Mouse (Mus musculus): ENCODE data around the gene Mettl27. TPM values are rescaled to one million over a fixed set of nuclear protein-coding genes. Genes with fewer than 3 reads are reported as not detected.

The Mettl27 gene
- polyA plus RNA-seq, 1 experiment from 2014 or later = 8.6 TPM

- H3K4me2 ChIP-seq (replicated peaks; ENCODE audit: low read depth, low read length) = no peak overlapping the region
- no peaks in the 10 kb centered on the region for H3K9me3 ChIP-seq (ENCODE audit: control insufficient read depth, low read length)
- no peak overlapping the region for H3K27ac ChIP-seq (ENCODE audit: low read depth, low read length)
- H3K9ac ChIP-seq (ENCODE audit: low read depth, low read length) = no peak overlapping the region
- ATAC-seq (ENCODE audit: low FRiP score) (no peak), DNase-seq (ENCODE audit: low spot score) (no peak)
- WGBS = 69% methylated on average over 10 of the region's 10 CpGs
- peaks cover 1% of the 10 kb centered on the region; the same call in 1 of the 2 replicates for H3K4me1 ChIP-seq (replicated peaks; ENCODE audit: control insufficient read depth, insufficient read depth, low read length)
- H3K36me3 ChIP-seq (ENCODE audit: control insufficient read depth, insufficient read depth, low read length) = no peaks in the 10 kb centered on the region
- no peak overlapping the region for H3K4me3 ChIP-seq (ENCODE audit: low read depth, low read length)
- H3K27me3 ChIP-seq (ENCODE audit: control insufficient read depth, insufficient read depth, low read length) = peaks cover 18% of the 10 kb centered on the region
Measured at GRCm38 (mm10) chr5:134981149-134981548, 49.0 kb downstream of the Mettl27 start.

GRCm38 (mm10) chr5:134983111-134983510, 50.9 kb downstream of the Mettl27 start:
- Histone ChIP-seq H3K27me3 (ENCODE audit: control insufficient read depth, insufficient read depth, low read length) (peaks cover 37% of the 10 kb centered on the region), H3K9ac (ENCODE audit: low read depth, low read length) (no peak overlapping the region), H3K4me3 (ENCODE audit: low read depth, low read length) (no peak overlapping the region), H3K36me3 (ENCODE audit: control insufficient read depth, insufficient read depth, low read length) (no peaks in the 10 kb centered on the region), H3K4me2 (replicated peaks; ENCODE audit: low read depth, low read length) (no peak overlapping the region), H3K9me3 (ENCODE audit: control insufficient read depth, low read length) (no peaks in the 10 kb centered on the region), H3K27ac (ENCODE audit: low read depth, low read length) (no peak overlapping the region), H3K4me1 (replicated peaks; ENCODE audit: control insufficient read depth, insufficient read depth, low read length) (peaks cover 5% of the 10 kb centered on the region; the same call in 1 of the 2 replicates)
- DNase-seq (ENCODE audit: low spot score) = no peak
- 92% methylated on average over 1 of the region's 1 CpGs for WGBS
- no peak for ATAC-seq (ENCODE audit: low FRiP score)

GRCm38 (mm10) chr5:134983771-134984170, 51.6 kb downstream of the Mettl27 start:
- Histone ChIP-seq H3K9me3 (ENCODE audit: control insufficient read depth, low read length) (no peaks in the 10 kb centered on the region), H3K4me1 (replicated peaks; ENCODE audit: control insufficient read depth, insufficient read depth, low read length) (peaks cover 5% of the 10 kb centered on the region; the same call in 1 of the 2 replicates), H3K9ac (ENCODE audit: low read depth, low read length) (no peak overlapping the region), H3K27me3 (ENCODE audit: control insufficient read depth, insufficient read depth, low read length) (peaks cover 39% of the 10 kb centered on the region), H3K4me3 (ENCODE audit: low read depth, low read length) (no peak overlapping the region), H3K36me3 (ENCODE audit: control insufficient read depth, insufficient read depth, low read length) (no peaks in the 10 kb centered on the region), H3K27ac (ENCODE audit: low read depth, low read length) (no peak overlapping the region), H3K4me2 (replicated peaks; ENCODE audit: low read depth, low read length) (no peak overlapping the region)
- DNase-seq (ENCODE audit: low spot score) (peak; percentile 45), ATAC-seq (ENCODE audit: low FRiP score) (no peak)
- 13% methylated on average over 3 of the region's 3 CpGs for WGBS

- ATAC-seq (ENCODE audit: low FRiP score) = peak; percentile 63
- H3K4me2 ChIP-seq (replicated peaks; ENCODE audit: low read depth, low read length) = peak within 1 kb of the TSS; percentile 25
Measured at GRCm38 (mm10) chr5:134985633-134986297, 53.6 kb downstream of the Mettl27 start, which contains the start of gene Cldn3. TSS of gene Cldn3 (plus strand) at chr5:134986214.

GRCm38 (mm10) chr5:134986298-134987268, 54.4 kb downstream of the Mettl27 start:
- Histone ChIP-seq H3K4me1 (replicated peaks; ENCODE audit: control insufficient read depth, insufficient read depth, low read length) (peaks cover 5% of the 10 kb centered on the region; the same call in 1 of the 2 replicates), H3K9me3 (ENCODE audit: control insufficient read depth, low read length) (no peaks in the 10 kb centered on the region), H3K4me2 (replicated peaks; ENCODE audit: low read depth, low read length) (peak overlapping the region; percentile 25), H3K27me3 (ENCODE audit: control insufficient read depth, insufficient read depth, low read length) (peaks cover 43% of the 10 kb centered on the region), H3K4me3 (ENCODE audit: low read depth, low read length) (peak overlapping the region; percentile 20), H3K27ac (ENCODE audit: low read depth, low read length) (no peak overlapping the region), H3K36me3 (ENCODE audit: control insufficient read depth, insufficient read depth, low read length) (no peaks in the 10 kb centered on the region), H3K9ac (ENCODE audit: low read depth, low read length) (peak overlapping the region; percentile 15; the same call in 1 of the 2 replicates)
- DNase-seq (ENCODE audit: low spot score) (peak; percentile 56), ATAC-seq (ENCODE audit: low FRiP score) (no peak)
- 5% methylated on average over 79 of the region's 79 CpGs for WGBS

More at GRCm38 (mm10) chr5:134985633-134986297, 53.6 kb downstream of the Mettl27 start, which contains the start of gene Cldn3:
- peaks cover 5% of the 10 kb centered on the region; the same call in 1 of the 2 replicates for H3K4me1 ChIP-seq (replicated peaks; ENCODE audit: control insufficient read depth, insufficient read depth, low read length)
- H3K4me3 ChIP-seq (ENCODE audit: low read depth, low read length) = peak within 1 kb of the TSS; percentile 20
- peak within 1 kb of the TSS; percentile 15; the same call in 1 of the 2 replicates for H3K9ac ChIP-seq (ENCODE audit: low read depth, low read length)
- no peak within 1 kb of the TSS for H3K27ac ChIP-seq (ENCODE audit: low read depth, low read length)
- under 1% methylated on average over 25 of the region's 25 CpGs for WGBS
- H3K36me3 ChIP-seq (ENCODE audit: control insufficient read depth, insufficient read depth, low read length) = no peaks in the 10 kb centered on the region
- no peaks in the 10 kb centered on the region for H3K9me3 ChIP-seq (ENCODE audit: control insufficient read depth, low read length)
- DNase-seq (ENCODE audit: low spot score) = peak; percentile 46
- H3K27me3 ChIP-seq (ENCODE audit: control insufficient read depth, insufficient read depth, low read length) = peaks cover 43% of the 10 kb centered on the region

GRCm38 (mm10) chr5:134989166-134989565, 57.0 kb downstream of the Mettl27 start:
- 73% methylated on average over 11 of the region's 11 CpGs for WGBS
- ATAC-seq (ENCODE audit: low FRiP score) (no peak), DNase-seq (ENCODE audit: low spot score) (no peak)

GRCm38 (mm10) chr5:134989741-134990140, 57.6 kb downstream of the Mettl27 start:
- Histone ChIP-seq H3K4me1 (replicated peaks; ENCODE audit: control insufficient read depth, insufficient read depth, low read length) (peaks cover 5% of the 10 kb centered on the region; the same call in 1 of the 2 replicates), H3K27me3 (ENCODE audit: control insufficient read depth, insufficient read depth, low read length) (peaks cover 40% of the 10 kb centered on the region), H3K4me3 (ENCODE audit: low read depth, low read length) (no peak overlapping the region), H3K27ac (ENCODE audit: low read depth, low read length) (no peak overlapping the region), H3K9me3 (ENCODE audit: control insufficient read depth, low read length) (no peaks in the 10 kb centered on the region), H3K36me3 (ENCODE audit: control insufficient read depth, insufficient read depth, low read length) (no peaks in the 10 kb centered on the region), H3K9ac (ENCODE audit: low read depth, low read length) (no peak overlapping the region), H3K4me2 (replicated peaks; ENCODE audit: low read depth, low read length) (no peak overlapping the region)
- no peak for DNase-seq (ENCODE audit: low spot score)
- 65% methylated on average over 6 of the region's 6 CpGs for WGBS
- no peak for ATAC-seq (ENCODE audit: low FRiP score)

More at GRCm38 (mm10) chr5:134989166-134989565, 57.0 kb downstream of the Mettl27 start:
- Histone ChIP-seq H3K4me3 (ENCODE audit: low read depth, low read length) (no peak overlapping the region), H3K9me3 (ENCODE audit: control insufficient read depth, low read length) (no peaks in the 10 kb centered on the region), H3K36me3 (ENCODE audit: control insufficient read depth, insufficient read depth, low read length) (no peaks in the 10 kb centered on the region), H3K4me2 (replicated peaks; ENCODE audit: low read depth, low read length) (no peak overlapping the region), H3K9ac (ENCODE audit: low read depth, low read length) (no peak overlapping the region), H3K27me3 (ENCODE audit: control insufficient read depth, insufficient read depth, low read length) (peaks cover 43% of the 10 kb centered on the region), H3K4me1 (replicated peaks; ENCODE audit: control insufficient read depth, insufficient read depth, low read length) (peaks cover 5% of the 10 kb centered on the region; the same call in 1 of the 2 replicates), H3K27ac (ENCODE audit: low read depth, low read length) (no peak overlapping the region)
